Mouse (Mus musculus) thymus, adult 2 months (tissue): Measurements from ENCODE around the gene Fcrl5.

Experiments
- CTCF ChIP-seq: fragments of 200-500 bp; IDR thresholded peaks from 2 replicates; pipeline ENCODE4 v1.5.1; 2012; ENCODE audit warnings: mild to moderate bottlenecking, control low read depth, low read length, moderate library complexity, borderline replicate concordance; ENCODE audit not compliant: control insufficient read depth, poor library complexity, insufficient read depth; ENCODE audit errors: extremely low read depth
- POLR2A ChIP-seq: fragments of 200-500 bp; IDR thresholded peaks from 2 replicates; pipeline ENCODE4 v1.6.1; 2012; ENCODE audit warnings: mild to moderate bottlenecking, low read length, control low read depth, moderate library complexity; ENCODE audit not compliant: control insufficient read depth, poor library complexity, insufficient read depth; ENCODE audit errors: extremely low read depth

DNA sequence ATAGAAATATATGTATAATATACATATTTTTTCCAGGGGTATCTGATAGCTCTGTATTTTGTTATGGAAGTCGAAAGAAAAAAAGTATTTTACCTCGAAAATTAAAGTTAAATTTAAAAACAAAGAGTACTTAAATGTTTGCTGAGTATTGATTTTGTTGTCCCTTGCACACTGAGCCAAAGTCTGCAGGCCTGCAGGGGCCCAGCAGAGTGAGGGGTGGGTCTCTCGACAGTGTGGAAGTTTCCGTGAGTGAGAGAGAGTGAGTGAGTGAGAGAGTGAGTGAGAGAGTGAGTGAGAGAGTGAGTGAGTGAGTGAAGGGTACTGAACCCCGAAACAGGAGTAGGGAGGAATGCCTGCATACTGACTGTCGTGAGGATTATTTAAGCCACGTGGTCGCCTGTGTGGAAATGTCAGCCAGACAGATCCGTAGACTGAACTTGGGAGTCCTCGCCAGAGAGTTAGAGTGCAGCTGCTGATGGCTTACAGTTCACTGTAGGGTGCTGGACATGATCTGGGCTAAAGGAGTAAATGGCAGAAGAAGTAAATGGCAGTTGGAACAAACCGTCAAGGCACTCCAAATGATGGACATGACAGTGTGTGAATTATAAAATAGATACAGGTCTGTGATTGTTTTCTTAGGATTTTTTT lies 104.6 kb downstream of the Fcrl5 start:
- no peak for TF ChIP-seq CTCF
- TF ChIP-seq POLR2A, result no peak
